Mouse (Mus musculus) kidney, adult 18-20 months (tissue): ENCODE results near the gene Olfr429.
A peak's percentile ranks its signal among the peaks of the same experiment; 100 is the strongest.
"Not testable (repeated sequence)": the region's sequence is repeated elsewhere in the genome, so short reads cannot be mapped to it uniquely, and the experiment has no call there.

Experiments
- DNase-seq: peaks from one replicate; pipeline ENCODE4 v3.0.0; 2021

The Olfr429 gene

DNA sequence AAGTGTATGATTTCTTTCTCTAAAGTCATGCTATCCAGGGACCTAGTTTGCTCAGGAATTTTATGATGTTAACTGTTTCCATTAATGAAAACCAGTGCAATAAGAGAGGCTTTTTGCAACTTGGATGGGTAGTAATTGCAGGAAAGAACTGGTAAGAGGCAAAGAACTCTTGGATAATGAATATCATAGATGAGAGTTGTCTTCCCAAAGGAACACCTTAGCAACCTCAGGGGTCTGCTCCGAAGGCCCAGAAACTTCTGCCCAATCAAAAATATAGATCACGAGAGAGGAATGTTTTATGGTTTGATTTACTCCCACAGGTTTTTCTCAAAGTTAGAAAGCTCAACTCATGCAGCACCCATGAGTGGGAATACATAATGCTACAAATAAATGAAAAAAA is at the start of gene Olfr429:
TSS of gene Olfr429 (plus strand) at position 301 of the 400 bp plus-strand sequence.
- no peak for DNase-seq

DNA sequence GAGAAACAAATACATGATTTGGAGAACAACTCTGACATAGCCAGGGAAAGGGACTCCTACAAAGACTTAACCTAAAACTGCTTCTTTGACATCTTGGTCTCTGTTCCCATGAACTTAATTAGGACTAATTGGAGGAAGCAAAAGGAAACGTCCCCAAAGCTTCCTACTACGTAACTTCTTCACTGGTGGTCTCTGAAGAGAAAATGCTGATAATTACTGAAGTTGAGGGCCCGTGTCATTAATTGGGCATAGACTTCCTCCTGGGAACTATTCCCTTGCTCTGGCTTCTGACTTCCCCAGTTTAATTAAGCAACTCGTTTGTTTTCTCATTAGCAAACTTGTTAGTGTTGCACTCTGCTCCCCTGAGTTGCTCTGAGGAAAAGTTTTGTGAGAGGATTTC is 48.3 kb upstream of the Olfr429 start:
- DNase-seq: no peak

DNA sequence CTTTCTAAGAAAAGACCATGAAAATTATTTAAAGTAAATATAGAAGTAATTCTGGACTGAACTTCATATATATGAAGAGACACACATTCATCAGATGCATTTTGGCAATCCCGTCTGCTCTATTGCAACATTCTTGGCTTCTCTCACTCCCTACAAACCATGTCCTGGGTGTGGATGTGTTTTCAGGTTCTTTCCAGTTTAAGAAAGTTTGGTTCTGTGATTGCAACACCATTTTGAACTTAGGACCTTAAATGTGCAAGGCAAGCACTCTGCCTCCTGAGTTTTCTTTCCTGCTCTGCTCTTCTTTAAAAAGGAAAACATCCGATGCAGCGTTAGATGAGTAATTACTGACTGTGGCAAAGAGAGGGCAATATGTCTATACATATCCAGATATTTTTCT is 45.7 kb upstream of the Olfr429 start:
- no peak for DNase-seq

GRCm38 (mm10) chr1:174040523-174041177 is 43.5 kb upstream of the Olfr429 start, which contains the start of gene Olfr433:
Olfr433 (plus strand) TSS chr1:174040705.
- peak; percentile 16 for DNase-seq

DNA sequence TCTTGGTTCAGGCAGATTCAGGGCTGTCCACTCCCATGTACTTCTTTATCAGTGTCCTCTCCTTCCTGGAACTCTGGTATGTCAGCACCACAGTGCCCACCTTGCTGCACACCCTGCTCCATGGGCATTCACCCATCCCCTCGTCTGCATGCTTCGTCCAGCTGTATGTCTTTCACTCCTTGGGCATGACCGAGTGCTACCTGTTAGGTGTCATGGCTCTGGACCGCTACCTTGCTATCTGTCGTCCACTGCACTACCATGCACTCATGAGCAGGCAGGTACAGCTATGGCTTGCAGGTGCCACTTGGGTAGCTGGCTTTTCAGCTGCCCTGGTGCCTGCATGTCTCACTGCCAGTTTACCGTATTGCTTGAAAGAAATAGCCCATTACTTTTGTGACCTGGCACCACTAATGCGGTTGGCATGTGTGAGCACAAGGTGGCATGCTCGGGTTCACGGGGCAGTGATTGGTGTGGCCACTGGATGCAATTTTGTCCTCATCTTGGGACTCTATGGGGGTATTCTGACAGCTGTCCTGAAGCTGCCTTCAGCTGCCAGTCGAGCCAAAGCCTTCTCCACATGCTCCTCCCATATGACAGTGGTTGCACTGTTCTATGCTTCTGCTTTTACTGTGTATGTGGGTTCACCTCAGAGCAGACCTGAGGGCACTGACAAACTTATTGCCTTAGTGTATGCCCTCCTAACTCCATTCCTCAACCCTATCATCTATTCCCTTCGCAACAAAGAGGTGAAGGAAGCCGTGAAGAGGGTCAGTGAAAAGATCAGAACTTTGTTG is 41.8 kb upstream of the Olfr429 start:
- not testable (repeated sequence) for DNase-seq

DNA sequence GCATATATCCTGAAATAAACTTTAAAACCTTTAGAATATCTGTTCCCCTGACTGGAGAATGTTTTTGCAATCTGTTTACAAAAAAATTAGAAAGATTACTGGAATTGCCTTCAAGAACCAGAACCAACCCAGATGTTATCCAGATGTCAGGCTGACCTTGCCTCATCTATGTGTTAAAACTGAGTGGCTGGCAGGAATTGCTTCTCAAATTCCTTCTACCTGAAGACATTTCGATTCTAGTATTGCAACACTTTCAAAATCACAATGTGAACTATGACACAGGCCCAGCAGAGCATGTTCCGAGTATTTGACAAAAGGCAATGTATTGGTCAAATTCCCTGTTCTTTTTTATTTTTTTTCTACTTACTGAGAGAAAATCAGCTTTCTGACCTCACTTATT is 39.7 kb upstream of the Olfr429 start:
- DNase-seq: no peak

GRCm38 (mm10) chr1:174048227-174048626 is 35.9 kb upstream of the Olfr429 start:
- DNase-seq: not testable (repeated sequence)

DNA sequence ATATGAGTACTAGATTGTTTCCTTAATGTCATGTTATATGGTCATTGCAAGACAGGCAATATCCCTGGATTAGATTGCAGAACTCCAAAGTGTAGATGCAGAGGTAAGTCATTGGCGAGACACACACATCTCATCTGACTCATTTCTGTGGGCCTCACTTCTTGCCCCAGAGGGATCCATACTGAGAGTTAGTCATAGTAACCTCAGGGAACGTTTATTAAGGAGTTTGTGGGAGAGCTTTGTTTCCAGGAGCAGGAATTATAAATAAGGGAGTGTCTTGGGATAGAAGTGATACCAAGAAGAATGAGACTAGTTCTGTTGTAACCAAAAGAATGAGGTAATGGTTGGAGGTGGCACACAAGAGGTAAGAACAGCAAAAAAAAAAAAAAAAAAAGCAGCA is 35.2 kb upstream of the Olfr429 start, which contains the start of gene Olfr432:
TSS of gene Olfr432 (plus strand) at position 313 of the 400 bp plus-strand sequence.
- DNase-seq: no peak

DNA sequence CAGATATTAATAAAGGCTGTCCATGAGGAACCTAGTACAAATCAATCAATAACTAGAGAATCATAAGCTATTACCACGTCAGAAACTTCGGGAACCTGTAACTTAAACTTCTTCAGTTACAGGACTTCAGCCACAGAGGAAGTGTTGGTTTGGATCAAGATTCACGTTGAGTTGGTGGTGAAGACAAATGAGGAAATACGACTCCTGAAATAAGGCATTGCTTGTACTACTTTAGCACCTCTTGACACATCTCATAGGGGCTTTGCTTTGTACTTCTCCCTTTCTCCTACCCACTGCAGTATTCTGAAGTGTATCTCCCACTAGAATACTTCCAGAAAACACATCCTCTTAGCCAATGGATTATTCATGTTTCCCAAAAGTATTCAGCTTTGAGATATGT is 34.8 kb upstream of the Olfr429 start:
- not testable (repeated sequence) for DNase-seq

DNA sequence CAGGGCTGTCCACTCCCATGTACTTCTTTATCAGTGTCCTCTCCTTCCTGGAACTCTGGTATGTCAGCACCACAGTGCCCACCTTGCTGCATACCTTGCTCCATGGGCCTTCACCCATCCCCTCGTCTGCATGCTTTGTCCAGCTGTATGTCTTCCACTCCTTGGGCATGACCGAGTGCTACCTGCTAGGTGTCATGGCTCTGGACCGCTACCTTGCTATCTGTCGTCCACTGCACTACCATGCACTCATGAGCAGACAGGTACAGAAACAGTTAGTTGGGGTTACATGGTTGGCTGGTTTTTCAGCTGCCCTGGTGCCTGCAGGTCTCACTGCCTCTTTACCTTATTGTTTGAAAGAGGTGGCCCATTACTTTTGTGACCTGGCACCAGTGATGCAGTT is 33.6 kb upstream of the Olfr429 start:
- DNase-seq: no peak

- DNase-seq: no peak
Observed at GRCm38 (mm10) chr1:174051515-174051914, 32.6 kb upstream of the Olfr429 start.

- DNase-seq: no peak
Observed at GRCm38 (mm10) chr1:174051931-174052536, 32.1 kb upstream of the Olfr429 start.

- DNase-seq: no peak
Observed at GRCm38 (mm10) chr1:174052981-174053380, 31.1 kb upstream of the Olfr429 start.

DNA sequence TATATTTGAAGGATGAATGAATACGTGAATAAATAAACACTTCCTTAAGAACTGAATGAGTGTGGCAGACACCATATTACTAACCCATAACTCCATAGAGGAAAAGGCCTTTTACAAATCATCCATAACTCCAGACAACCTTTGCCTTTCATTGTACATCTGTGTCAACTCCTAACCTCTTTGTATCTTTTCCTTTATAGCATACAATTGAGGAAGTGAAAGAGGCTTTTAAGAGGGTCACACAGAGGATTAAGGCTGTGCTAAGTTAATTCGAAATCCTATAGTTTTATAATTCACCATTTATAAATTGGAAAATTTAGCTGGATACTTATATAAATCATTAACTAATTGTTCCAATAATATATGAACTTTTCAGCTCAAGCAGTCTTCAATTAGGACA is 28.9 kb upstream of the Olfr429 start:
- DNase-seq: no peak

DNA sequence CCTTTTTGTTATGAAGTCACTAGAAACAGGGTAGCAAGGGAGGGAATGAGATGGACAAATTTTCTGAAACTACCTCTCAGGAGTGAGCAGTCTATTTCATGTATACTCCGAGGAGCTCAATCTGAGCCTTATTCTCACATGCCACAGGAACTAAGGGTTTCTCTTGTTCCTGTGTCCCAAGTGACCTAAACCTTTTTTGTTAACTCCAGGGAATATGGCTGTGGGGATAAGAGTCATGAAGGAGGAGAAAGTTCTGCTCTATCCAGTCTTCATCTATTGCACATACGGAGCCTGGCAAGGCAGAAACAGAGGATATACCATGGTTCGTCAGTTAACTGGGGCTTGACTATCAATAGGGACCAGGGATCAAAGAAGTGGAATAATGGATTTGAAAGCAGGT is 17.8 kb upstream of the Olfr429 start, which contains the start of gene Olfr430:
TSS of gene Olfr430 (plus strand) at position 301 of the 400 bp plus-strand sequence.
- no peak for DNase-seq

- no peak for DNase-seq
Observed at GRCm38 (mm10) chr1:174096591-174096990, 12.5 kb downstream of the Olfr429 start, which contains the start of gene Olfr427. Olfr427 (plus strand) TSS chr1:174096891.

GRCm38 (mm10) chr1:174103735-174104134 is 19.6 kb downstream of the Olfr429 start:
- DNase-seq: no peak

- DNase-seq: no peak
Observed at GRCm38 (mm10) chr1:174121062-174121461, 36.9 kb downstream of the Olfr429 start, which contains the start of gene Olfr231. Olfr231 (minus strand) TSS chr1:174121162.

DNA sequence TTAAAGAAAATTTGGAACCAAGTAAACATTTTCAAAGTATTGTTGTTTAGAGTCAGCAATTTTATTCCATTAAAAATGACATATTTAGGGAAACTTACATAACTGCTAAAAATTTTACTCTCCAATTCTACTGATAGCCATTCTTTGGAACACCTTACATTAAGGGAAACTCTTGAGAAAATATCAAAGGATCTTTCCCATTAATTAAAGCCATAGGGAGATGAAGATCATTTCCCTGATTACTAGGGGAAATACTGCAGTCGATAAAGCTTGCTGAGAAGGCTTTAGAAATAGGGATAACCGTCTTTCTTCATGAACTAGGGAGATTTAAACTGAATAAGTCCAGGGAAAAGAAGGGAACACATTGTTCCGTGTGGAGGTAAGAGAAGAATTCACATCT is 47.1 kb downstream of the Olfr429 start, which contains the start of gene Olfr424:
TSS of gene Olfr424 (plus strand) at position 301 of the 400 bp plus-strand sequence.
- DNase-seq: no peak

DNA sequence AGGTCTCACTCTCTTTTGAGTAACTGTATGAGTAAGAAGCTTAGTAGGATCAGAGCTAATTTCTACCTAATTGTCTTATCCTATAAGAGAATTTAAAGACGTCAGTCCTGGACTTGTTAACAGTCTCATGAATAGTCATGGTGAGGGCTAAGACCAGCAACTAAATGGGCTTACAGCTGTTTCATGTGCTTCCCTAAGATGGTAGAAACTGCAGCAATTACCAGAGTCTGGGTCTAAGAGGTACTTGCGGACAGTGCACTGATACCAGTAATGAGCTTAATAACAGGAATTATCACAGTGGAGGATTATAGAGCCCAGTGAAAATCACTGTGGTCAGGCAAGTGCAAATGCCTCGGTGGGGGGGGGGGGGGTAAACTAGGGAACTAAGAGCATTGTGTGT is 47.9 kb downstream of the Olfr429 start:
- DNase-seq: no peak
